Mouse (Mus musculus) forelimb bud, embryonic 11.5 days (tissue): ENCODE results near the gene Auts2.

Experiments
- DNase-seq: peaks from one replicate; pipeline ENCODE4 v3.0.0-alpha.2; 2012; ENCODE audit warnings: low read depth, low spot score

The Auts2 gene

DNA sequence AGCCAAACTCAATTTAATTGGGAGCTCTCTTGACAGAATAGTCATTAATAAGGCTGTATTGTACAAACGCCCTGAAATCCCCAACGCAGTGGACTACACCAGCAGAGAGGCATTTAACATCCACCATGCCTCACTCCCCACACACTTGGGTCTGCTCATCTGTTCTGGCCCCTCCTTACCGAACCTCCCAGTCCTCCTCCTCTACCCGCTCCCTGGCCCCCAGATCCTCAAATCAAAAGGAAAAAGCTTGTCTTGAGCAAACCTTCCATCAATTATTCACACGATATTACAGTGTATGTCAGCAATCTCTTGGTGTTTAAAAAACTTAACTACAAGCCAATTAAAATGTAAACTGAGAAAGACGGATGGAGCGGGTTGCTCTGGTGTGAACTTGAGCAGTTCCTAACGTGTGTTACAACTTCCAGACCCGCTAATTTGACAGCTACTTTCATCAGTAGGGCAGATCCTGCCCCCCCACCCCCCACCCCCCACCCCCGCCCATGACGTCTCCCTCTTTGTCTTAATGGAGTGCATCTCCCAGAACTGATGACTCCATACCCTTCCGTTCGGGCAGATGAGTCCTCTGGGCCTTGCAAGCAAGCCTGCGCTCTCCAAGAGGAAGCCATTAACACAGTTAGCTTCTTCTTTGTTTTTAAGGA lies 703.4 kb downstream of the Auts2 start:
- DNase-seq, result no peak

DNA sequence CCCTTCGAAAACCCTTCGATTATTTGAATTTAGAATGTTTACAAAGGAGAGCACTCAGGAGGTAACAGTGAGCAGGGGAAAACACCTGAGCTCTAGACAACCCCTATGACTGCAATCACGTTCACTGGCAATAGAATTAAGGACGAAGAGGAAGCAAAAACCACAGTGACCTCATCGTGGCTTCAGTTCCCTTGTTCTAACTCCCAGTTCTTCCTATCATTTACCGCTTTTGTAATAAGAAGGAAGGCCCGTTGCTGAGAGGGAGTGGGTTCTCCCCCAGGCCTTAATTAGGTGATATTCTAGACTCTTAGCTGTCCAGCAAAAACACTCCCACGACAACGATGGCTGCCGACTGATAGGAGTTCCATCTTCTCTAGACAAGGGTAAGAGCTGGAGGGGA lies 704.1 kb downstream of the Auts2 start:
- DNase-seq, result no peak

DNA sequence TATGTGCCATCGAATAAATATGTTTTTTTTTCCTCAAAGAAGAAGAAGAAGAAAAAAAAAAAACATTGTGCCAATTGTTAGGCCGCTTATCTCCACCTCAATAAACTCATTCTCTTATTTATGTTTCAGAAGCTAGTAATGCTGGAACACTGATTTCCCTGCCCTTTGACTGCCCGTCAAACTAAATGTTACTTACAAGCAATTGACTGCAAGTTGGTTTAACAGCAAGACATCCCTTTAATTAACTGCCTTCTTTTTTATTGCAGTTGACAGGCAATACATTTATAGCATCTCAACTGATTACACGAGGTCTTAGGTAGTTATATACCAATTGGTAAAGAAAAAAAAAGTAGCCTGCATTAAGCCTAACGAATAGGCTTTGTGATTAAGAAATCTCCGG lies 705.1 kb downstream of the Auts2 start:
- DNase-seq, result no peak

DNA sequence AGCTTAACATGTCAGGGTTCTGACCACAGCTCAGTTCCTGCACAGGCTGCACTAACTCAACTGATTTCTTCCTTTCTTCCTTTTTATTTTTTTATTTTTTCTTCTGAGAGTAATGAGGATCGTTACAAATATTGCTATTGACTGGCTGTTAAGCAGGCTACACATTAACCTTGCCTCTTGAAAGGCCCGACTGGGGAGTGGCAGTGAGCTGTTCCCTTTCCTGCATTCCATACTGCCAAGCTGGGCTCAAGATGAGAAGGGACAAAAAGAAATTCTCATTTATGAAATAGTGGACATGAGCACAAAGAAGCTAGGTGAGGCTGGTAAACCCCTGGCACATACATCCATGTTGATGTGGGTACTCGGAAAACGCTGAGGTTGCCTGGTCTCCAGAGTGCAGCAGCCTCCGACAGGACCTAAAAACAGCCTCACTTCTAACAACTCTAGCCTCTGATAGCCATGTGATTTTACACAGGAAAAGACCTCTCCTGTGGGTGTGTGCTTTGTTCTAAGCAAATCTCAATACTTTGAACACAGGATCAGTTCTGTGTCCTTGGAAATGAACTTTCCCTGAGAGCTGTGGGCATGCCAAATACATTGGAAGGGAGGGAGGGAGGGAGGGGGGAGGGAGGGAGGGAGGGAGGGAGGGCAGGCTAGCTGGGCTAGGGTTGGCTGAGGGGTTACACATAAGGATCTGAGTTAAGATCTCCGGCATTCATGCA lies 707.0 kb downstream of the Auts2 start:
- no peak for DNase-seq

DNA sequence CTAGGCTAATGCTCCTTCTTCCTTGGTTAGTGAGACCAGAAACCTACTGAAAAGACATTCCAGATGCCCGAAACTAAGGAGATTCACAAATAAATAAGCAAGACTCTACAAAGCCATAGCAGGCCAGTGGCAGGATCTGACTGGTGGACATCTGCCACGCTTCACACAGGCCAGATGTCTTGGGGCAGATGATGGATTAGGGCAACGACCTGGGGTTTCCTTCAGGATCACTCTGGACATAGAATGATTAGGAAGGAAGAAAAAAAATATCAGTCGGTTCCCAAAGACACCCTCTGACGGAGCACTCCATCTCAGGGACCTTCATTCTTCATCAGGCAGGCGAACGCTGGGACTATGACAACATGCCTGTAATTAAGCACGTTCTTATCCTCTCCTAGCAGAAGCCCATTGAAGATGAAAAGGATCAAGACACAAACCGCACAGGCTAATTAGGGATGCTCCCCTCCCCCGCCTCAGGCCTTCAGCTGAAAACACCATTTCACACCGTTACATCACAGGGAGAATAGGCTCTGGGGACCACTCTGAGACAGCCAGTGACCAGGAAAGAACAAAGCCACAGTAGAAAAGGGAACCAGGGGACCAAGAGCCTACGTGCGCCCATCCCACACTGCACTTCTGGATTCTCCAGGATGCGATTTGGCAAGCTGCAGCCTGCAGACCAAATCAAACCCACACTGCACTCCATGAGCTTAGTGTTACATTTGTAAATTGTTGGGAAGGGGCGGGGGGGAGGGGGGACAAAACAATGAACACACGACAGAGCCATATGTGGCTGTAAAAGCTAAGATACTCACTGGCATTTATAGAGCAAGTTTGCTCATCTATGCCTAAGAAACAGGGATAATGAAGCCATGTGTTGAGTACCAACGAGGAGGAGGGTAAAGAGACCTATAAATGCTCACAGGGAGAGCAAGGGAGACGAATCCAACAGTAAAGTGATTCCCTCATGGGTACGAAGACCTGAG lies 710.0 kb downstream of the Auts2 start:
- no peak for DNase-seq

DNA sequence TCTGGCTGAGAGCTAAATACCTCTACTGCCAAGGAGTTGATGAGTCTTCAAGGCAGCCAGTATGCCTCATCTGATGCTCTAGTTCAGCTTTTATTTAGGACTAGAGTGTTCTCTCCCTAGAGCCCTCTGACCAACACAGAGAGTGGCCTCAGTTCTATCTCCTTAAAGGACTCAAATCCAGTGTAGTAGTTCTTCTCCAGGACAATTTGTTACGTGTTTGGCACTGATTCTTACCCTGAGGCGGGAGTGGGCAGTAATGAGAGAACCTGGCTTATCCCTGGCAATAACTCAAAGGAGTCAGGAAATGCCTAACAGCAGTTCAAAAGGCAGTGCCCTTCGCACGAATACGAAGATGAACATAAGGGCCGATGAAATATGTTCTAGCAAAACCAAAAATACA lies 713.0 kb downstream of the Auts2 start:
- no peak for DNase-seq

DNA sequence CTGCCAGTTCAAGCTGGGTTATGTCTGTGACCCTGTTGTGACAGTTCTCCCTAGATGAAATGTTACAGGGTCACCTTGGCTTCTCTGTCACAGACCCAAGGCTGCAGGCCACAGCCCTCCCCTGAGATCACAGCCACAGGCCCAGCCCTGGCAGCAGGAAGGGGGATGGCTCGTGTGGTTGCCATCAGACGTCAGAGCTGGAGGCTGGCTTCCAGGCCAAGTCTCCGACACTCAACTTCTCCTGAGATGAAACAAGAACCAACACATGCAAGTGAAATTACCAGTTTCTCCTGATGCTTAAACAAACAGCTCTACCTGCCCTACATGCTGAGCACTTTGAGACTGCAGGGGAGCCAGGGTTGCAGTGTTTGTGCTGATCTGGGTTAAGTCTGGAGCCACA lies 713.9 kb downstream of the Auts2 start:
- no peak for DNase-seq

DNA sequence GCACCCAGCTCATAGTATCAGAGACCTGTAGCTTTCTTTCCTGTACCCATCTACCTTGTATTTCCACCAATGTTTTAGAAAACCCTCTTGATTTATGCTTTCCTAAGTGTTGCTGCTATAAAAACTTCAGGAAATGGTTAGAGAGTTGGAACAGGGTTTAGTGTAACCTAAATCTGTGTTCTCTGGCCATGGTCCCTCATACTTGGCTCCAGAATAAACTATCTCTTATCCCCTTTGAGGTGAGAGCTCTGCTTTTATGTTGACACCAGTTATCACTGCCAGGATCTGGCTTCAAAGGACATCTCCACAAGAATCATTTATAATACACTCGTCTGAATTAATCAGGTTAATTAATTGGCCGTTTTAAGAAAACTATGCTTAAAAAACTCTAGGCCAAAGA lies 714.5 kb downstream of the Auts2 start:
- no peak for DNase-seq

DNA sequence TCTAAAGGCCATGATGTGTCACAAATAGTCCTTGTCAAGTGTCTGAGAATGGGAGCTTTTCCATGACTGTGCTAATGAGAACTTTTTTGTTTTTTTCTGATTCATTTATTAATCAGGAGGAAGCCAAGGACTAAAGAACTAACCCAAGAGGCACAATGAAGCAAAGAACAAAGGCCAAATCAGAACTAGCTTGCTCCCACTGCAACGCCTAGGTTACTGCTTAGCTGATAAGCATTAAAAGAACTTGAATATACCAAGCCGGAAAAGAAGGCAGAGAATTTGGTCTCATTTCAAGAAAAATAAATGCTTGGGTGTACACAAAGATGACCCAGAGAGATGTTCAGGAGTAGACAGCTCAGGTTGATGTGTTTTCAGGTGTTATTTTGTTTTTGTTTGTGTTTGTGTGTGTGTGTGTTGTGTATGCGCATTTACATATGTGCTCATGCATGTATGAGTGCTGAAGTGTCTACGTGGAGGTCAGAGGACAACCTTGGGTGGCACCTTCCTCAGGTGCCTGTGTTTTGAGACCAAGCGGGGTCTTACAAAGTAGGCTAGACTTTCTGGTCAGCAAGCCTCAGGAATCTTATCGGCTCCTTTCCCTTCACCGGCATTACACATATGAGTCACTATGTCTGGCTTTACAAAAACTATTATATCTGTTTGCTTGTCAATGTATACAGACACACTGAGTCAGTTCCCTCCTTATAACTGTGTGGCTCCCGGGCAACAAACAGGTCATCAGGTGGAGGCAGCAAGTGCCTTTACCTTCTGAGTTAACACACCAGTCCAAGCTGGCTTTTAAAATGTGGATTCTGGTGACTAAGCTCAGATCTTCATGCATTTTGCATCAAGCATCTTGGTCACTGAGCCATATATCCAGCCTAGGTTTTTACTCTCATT lies 716.5 kb downstream of the Auts2 start:
- DNase-seq, result no peak

DNA sequence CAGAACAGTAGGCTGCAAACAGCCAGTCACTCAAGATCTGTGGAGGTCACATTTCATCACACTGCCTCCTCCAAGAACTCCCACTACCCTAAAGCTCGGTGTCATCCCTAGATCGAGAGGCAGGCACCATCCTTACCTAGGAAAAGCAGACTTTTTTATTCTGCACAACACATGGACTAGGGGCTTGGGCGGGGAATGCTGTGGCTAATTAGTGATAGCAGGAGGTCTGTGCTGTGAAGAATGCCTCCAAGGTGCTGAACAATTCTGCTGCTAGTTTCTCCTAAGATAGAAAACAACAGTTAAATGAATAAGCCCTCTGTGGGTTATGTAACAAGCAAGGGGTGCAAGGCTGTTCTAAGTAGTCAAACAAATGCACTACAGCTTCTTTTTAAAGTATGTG lies 717.7 kb downstream of the Auts2 start:
- DNase-seq, result no peak

DNA sequence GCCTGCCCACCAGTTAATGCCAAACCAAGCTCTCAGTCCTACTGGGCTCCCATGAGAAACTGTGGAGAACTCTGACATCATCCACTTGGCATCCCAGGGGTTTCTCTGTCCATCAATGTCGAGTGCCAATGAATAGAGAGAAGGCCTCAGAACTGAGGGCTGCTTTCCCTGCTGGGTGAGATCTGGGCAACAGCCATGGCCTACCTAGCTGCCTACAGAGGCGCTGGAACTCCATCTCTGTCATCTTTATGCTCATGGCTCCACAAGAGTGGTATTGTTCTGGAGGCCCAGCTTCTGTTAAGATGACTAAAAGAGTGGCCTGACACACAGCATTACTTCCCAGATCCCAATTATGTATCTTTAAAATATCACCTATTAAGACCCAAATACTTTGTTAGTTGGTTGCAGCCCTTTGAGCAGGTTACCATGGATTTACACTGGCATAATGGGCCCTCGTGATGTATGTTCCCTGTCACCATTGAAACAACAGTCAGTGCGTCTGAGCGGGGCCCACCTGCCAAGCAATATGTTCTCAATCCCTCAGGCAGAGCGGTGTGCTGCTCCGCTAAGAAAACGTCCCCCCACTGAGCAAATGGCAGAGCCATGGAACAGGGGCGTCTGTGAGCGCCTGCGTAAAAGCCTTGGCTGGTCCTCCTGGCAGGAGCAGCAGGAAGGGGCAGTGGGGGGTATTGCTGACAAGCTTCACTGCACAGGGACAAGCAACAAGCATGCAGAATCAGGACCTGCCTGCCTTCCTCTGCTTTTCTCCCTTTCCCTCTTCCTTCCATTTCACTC lies 718.8 kb downstream of the Auts2 start:
- no peak for DNase-seq

DNA sequence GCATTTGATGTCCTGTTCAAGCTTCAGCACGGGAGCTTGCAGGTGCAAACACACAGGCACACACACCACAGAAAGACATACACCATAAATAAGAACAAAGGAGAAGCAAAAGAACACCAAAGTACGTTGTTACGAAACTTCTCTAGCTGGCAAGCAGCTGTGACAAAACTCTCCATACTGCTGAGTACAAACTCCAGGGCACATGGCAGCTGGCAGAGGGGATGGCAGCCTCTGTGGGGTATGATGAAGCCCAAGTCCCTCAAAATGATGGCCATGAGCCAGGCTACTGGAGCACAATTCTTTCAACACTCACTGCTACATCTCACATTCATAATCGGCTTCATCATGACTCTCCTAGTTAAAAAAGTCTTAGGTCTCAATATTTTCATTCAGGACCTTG lies 721.7 kb downstream of the Auts2 start:
- no peak for DNase-seq

DNA sequence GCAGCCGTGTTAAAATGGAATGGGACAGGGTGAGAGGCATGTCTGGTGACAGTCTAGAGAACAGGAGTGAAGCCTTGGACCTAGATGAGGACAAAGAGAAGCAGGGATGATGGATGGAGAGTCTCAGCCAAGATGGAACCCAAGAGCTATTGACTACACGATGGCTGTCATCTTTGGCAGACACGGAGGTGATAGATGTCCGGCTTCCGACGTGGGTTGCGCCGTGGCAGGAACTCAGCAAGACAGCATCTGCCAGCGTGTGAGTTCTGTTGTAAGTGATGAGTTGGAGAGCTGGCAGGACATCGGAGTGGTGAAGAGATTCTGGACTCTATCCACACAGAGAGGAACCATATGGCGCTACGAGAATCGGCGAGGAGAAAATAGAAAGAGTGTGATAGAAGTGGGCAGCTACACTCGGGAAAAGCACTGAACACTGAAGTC lies 723.9 kb downstream of the Auts2 start:
- no peak for DNase-seq

DNA sequence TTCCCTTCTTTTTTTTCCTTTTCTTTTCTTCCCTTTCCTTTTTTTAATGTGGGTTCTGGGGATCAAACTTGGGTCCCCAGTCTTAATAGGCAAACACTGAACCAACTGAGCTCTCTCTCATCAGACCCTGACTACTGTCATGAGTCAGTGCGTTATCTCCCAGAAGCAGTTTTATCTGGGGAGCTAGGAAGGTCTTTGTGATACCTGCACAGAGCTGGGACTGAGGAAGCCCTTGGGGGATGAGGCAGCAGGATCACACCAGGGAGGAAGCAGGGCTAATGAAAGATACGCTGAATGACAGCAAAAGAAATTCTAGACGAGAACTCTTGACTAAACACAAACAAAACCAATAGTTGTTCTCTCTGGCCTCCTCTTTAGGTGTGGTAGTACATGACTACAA lies 727.6 kb downstream of the Auts2 start:
- DNase-seq, result no peak

DNA sequence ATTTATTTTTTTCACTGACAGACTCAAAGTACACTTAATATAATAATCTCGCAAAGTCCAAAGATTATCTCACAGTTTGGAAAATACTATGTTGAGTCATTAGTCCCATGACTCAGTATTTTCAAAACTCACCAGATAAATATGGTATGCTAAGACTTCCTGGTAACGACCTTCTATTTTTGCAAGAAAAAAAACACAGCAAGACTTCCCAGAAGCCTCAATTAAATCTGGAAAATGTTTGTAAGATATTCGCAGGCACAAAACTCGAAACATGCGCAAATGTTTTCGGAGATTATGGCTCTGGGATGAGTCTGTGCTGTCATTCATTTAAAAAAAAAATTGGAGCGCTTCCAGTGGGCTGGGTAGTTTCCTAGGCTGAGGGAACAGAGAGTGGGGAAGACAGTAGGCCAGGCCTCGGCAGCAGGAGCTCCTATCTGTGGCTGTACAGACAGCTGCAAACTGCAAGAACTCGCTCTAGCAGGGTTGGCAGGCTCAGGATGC lies 728.6 kb downstream of the Auts2 start:
- DNase-seq, result no peak

DNA sequence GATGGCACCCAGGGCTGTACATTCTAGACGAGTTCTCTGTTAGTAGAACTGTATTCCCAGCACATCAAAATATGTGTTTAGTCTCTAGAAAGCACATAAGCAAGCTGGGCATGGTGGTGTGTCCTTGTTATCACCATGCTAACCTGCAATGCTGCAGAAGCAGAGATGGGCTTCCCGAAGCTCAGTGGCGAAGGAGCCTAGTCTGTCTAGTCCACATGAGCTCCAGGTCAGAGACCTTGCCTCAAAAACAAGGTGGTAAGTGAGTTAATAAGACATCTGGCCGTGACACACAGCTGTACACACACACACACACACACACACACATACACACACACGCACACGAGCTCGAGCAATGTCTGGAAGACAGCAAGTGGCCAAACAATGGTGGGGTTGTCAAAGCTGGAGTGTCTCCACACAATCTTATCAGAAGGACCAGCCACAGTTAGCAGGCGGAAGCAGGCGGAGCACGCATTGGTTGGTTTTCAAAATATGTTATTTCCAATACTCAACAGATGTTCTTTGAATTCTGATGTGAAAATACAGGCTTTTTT lies 729.1 kb downstream of the Auts2 start:
- DNase-seq, result no peak

DNA sequence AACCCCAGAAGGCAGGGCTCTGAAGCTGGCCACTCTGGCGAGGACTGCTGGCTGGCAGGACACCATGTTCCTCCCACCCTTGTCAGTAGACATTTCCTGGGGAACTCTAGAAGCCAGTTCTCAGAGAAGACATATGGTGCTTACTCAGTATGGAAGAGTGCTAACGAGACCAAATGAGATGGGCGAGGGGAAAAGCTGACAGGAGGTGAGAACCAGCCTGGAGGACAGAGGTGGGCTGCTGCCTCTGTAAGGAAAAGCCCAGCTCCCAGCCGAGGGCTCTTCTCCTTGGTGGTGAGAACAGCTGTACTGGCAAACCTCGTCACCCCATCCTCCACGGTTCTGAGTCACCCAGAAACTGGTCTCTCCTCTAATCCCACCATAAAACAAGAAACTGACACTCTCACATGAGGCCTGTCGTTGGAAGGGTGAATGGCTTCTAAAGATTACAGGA lies 729.8 kb downstream of the Auts2 start:
- no peak for DNase-seq

DNA sequence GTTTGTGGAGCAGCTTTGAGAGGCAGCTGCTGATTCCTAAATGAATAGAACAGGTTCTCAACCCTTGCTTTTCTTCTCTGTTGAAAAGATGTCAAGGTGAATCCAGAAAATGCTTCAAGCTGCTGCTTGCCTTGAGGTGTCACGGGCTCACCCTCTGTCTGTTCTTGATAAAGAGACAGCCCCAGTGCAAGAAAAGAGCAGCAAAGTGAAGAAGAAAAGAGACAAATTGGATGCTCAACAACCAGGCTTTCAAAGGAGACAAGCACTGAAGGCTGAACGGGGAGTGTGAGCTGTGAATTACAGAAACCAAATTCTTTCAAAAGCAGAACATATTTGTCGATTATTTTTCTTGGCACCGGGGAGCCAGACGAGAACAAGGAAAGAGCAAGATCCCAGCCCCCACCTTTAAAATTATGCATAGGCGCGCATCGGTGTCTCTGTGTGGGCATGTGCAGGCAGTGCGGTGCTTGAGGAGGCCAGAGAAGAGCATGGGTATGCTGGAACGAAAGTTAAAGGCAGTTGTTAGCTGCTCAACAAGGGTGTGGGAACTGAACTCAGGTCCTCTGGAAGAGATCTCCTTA lies 730.6 kb downstream of the Auts2 start:
- no peak for DNase-seq

DNA sequence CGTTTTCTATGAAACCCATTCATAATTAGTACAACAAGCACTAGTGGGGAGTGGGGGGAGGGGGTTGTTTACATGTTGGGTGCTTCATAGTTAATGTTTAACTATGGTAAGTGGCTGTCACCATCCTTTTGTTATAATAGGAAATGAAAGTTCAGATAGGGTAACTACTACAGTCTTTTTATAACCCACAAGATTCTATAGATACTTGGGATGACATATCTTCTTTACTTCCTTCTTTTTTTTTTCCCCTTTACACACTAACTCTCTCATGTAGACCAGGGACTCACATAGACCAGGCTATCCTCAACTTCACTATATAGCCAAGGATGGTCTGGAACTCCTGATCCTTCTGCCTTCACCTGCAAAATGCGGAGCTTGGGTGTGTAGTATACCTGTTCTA lies 736.8 kb downstream of the Auts2 start:
- DNase-seq, result no peak

DNA sequence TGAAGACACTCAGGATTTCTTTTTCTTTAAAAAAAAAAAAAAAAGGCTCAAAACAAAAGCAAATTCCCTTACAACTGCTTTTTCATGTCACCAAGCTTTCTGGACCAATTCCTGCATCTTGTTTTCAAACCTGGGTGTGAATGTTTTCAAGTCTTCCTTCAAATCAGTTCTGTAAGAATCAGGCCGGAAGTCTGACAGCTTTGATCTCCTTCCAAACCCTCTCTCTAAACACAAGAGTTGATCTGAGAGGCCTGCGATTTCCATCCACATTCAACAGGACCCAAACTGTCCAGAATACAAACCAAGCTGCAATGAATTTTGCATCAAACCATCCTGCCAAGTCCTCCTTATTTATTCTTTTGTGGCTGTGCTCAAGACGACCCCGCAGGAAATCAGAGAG lies 737.9 kb downstream of the Auts2 start:
- no peak for DNase-seq
